Mouse (Mus musculus): ENCODE results near the gene Bmp8b. TPM values are rescaled to one million over a fixed set of nuclear protein-coding genes. Genes with fewer than 3 reads are reported as not detected.
"Not testable (repeated sequence)": the region's sequence is repeated elsewhere in the genome, so short reads cannot be mapped to it uniquely, and the experiment has no call there.

Gene Bmp8b
- polyA plus RNA-seq, 1 experiment from 2014 or later: not detected

DNA sequence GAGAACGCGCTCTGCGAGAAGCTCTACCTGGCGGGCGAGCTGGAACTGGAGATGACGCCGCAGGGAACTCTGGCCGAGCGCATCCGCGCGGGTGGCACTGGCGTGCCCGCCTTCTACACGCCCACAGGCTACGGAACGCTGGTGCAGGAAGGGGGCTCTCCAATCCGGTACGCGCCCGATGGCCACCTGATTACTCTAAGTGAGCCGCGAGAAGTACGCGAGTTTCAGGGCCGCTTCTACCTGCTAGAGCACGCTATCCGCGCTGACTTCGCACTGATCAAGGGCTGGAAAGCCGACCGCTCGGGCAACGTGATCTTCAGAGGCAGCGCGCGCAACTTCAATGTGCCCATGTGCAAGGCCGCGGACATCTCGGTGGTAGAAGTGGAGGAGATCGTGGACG is 11.7 kb downstream of the Bmp8b start:
- 20% methylated on average over 25 of the region's 42 CpGs for WGBS
- H3K4me1 ChIP-seq (replicated peaks; ENCODE audit: control insufficient read depth, insufficient read depth, low read length); H3K9ac ChIP-seq (ENCODE audit: low read depth, low read length); H3K27ac ChIP-seq (ENCODE audit: low read depth, low read length); H3K9me3 ChIP-seq (ENCODE audit: control insufficient read depth, low read length); H3K27me3 ChIP-seq (ENCODE audit: control insufficient read depth, insufficient read depth, low read length); H3K36me3 ChIP-seq (ENCODE audit: control insufficient read depth, insufficient read depth, low read length): not testable (repeated sequence)
- DNase-seq (ENCODE audit: low spot score): peak; percentile 28
- peak overlapping the region; percentile 29 for H3K4me2 ChIP-seq (replicated peaks; ENCODE audit: low read depth, low read length)
- ATAC-seq (ENCODE audit: low FRiP score): peak; percentile 17; the same call in 1 of the 2 replicates
- H3K4me3 ChIP-seq (ENCODE audit: low read depth, low read length): peak overlapping the region; percentile 24; the same call in 1 of the 2 replicates

- H3K9ac ChIP-seq (ENCODE audit: low read depth, low read length): no peak overlapping the region
- no peaks in the 10 kb centered on the region for H3K4me1 ChIP-seq (replicated peaks; ENCODE audit: control insufficient read depth, insufficient read depth, low read length)
- H3K4me2 ChIP-seq (replicated peaks; ENCODE audit: low read depth, low read length): no peak overlapping the region
- H3K36me3 ChIP-seq (ENCODE audit: control insufficient read depth, insufficient read depth, low read length): peaks cover 7% of the 10 kb centered on the region; the same call in 1 of the 2 replicates
- 92% methylated on average over 2 of the region's 2 CpGs for WGBS
- H3K27me3 ChIP-seq (ENCODE audit: control insufficient read depth, insufficient read depth, low read length): no peaks in the 10 kb centered on the region
- ATAC-seq (ENCODE audit: low FRiP score) (no peak), DNase-seq (ENCODE audit: low spot score) (no peak)
- H3K27ac ChIP-seq (ENCODE audit: low read depth, low read length): no peak overlapping the region
- no peaks in the 10 kb centered on the region for H3K9me3 ChIP-seq (ENCODE audit: control insufficient read depth, low read length)
- no peak overlapping the region for H3K4me3 ChIP-seq (ENCODE audit: low read depth, low read length)
Observed at GRCm38 (mm10) chr4:123121286-123121685, 16.3 kb downstream of the Bmp8b start.

DNA sequence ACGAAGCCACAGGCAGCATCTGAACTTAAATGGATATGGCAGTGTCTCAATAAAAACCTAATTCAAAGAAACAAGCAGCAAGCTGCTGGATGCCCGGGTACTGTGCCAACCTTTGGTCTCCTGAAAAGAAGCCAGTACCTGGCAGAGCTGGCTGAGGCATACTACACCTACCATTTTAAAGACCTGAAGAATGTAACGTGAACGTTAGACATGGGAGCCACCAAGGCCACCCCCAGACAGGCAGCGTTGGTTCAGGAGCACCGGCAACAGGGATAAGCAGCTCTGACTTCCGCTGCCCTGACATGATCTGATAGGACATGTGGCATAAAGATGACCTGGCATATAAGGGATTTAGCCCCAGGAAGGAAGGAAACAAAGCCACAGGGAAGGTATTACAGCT is 21.7 kb downstream of the Bmp8b start:
- Histone ChIP-seq H3K9me3 (ENCODE audit: control insufficient read depth, low read length) (no peaks in the 10 kb centered on the region), H3K36me3 (ENCODE audit: control insufficient read depth, insufficient read depth, low read length) (peaks cover 15% of the 10 kb centered on the region), H3K27ac (ENCODE audit: low read depth, low read length) (no peak overlapping the region), H3K4me3 (ENCODE audit: low read depth, low read length) (no peak overlapping the region), H3K9ac (ENCODE audit: low read depth, low read length) (no peak overlapping the region), H3K27me3 (ENCODE audit: control insufficient read depth, insufficient read depth, low read length) (no peaks in the 10 kb centered on the region), H3K4me2 (replicated peaks; ENCODE audit: low read depth, low read length) (no peak overlapping the region), H3K4me1 (replicated peaks; ENCODE audit: control insufficient read depth, insufficient read depth, low read length) (no peaks in the 10 kb centered on the region)
- no peak for DNase-seq (ENCODE audit: low spot score)
- WGBS: 96% methylated on average over 7 of the region's 7 CpGs
- no peak for ATAC-seq (ENCODE audit: low FRiP score)

DNA sequence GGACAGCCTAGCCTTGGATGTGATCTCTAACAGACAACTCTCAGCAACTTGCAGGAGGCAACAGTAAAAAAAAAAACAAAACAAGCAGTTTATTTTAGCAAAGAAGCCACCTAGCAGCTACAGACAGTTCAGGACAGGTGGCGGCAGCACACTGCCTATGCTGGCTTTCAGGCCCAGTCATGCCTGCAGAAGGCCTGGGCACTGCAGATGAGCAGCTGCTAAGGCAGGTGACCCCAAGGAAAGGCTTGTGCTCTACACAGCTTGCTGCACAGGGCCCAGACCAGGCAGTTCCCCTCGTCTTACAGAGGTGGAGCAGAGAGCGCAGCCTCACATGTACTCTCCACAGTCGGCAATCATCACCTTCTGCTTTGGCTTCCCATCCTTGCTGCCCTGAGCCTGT is 22.1 kb downstream of the Bmp8b start:
- Histone ChIP-seq H3K27ac (ENCODE audit: low read depth, low read length) (no peak overlapping the region), H3K9me3 (ENCODE audit: control insufficient read depth, low read length) (no peaks in the 10 kb centered on the region), H3K9ac (ENCODE audit: low read depth, low read length) (no peak overlapping the region), H3K4me3 (ENCODE audit: low read depth, low read length) (no peak overlapping the region), H3K4me2 (replicated peaks; ENCODE audit: low read depth, low read length) (no peak overlapping the region), H3K4me1 (replicated peaks; ENCODE audit: control insufficient read depth, insufficient read depth, low read length) (no peaks in the 10 kb centered on the region), H3K27me3 (ENCODE audit: control insufficient read depth, insufficient read depth, low read length) (no peaks in the 10 kb centered on the region), H3K36me3 (ENCODE audit: control insufficient read depth, insufficient read depth, low read length) (peaks cover 16% of the 10 kb centered on the region)
- DNase-seq (ENCODE audit: low spot score) (no peak), ATAC-seq (ENCODE audit: low FRiP score) (no peak)
- WGBS: 91% methylated on average over 4 of the region's 4 CpGs

DNA sequence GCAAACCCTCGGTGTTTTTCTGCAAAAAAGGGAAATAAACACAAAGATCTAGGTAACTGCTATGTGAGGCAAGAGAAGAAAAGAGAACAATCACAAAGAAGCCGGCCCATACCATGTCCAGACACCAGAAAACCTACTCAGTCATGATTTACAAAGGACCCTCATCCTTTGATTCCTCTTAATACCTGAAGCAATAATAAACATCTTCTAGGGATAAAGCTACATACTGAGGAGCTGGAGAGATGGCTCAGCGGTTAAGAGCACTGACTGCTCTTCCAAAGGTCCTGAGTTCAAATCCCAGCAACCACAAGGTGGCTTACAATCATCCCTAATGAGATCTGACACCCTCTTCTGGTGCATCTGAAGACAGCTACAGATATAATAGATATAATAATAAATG is 32.6 kb downstream of the Bmp8b start:
- Histone ChIP-seq H3K27me3 (ENCODE audit: control insufficient read depth, insufficient read depth, low read length) (no peaks in the 10 kb centered on the region), H3K4me3 (ENCODE audit: low read depth, low read length) (no peak overlapping the region), H3K27ac (ENCODE audit: low read depth, low read length) (no peak overlapping the region), H3K9ac (ENCODE audit: low read depth, low read length) (no peak overlapping the region), H3K4me1 (replicated peaks; ENCODE audit: control insufficient read depth, insufficient read depth, low read length) (peaks cover 4% of the 10 kb centered on the region), H3K36me3 (ENCODE audit: control insufficient read depth, insufficient read depth, low read length) (0 out of 2 replicates have a peak, but pooled peaks cover 2% of the 10 kb centered on the region), H3K4me2 (replicated peaks; ENCODE audit: low read depth, low read length) (no peak overlapping the region), H3K9me3 (ENCODE audit: control insufficient read depth, low read length) (no peaks in the 10 kb centered on the region)
- no peak for ATAC-seq (ENCODE audit: low FRiP score)
- DNase-seq (ENCODE audit: low spot score): no peak
- 95% methylated on average over 3 of the region's 3 CpGs for WGBS

DNA sequence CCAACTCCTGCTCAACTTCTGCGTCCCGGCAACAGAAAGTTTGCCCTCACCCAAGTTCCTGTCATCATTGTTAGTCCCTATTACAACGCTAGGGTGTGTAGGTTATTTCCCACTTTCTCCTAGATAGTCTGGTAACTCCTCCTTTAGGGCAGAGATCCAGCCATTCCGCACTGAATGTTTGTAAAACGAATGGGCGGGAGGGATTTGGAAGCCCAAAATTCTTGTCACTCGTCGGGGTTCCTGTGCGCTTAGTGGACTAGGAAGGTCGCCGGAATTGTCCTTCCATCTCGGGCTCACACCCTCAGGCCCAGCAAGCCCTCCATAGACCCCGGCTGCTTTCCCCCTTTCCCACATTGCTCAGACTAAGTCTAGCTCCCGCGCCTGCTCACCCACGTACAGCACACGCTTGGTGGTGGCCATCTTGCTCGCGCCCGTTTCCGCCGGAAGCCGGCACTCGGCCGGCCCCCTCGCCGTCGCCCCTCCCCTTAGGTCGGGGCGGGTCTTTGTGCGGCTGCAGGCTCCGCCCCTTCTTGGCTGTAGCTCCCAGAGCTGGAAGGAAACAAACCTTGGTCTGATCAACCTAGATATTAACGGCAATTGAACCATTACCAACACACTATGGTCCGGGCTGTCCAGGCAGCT is 34.7 kb downstream of the Bmp8b start, which contains the start of gene Ppie:
Gene Ppie (minus strand): TSS at position 439 of the 642 bp plus-strand sequence.
- Histone ChIP-seq H3K4me2 (replicated peaks; ENCODE audit: low read depth, low read length) (peak within 1 kb of the TSS; percentile 81), H3K36me3 (ENCODE audit: control insufficient read depth, insufficient read depth, low read length) (no peaks in the 10 kb centered on the region), H3K9ac (ENCODE audit: low read depth, low read length) (peak within 1 kb of the TSS; percentile 63), H3K4me3 (ENCODE audit: low read depth, low read length) (peak within 1 kb of the TSS; percentile 71), H3K9me3 (ENCODE audit: control insufficient read depth, low read length) (no peaks in the 10 kb centered on the region), H3K4me1 (replicated peaks; ENCODE audit: control insufficient read depth, insufficient read depth, low read length) (peaks cover 4% of the 10 kb centered on the region), H3K27ac (ENCODE audit: low read depth, low read length) (0 out of 2 replicates have a peak within 1 kb of the TSS, but pooled peaks have one; percentile 33), H3K27me3 (ENCODE audit: control insufficient read depth, insufficient read depth, low read length) (no peaks in the 10 kb centered on the region)
- DNase-seq (ENCODE audit: low spot score) (peak; percentile 94), ATAC-seq (ENCODE audit: low FRiP score) (peak; percentile 95)
- under 1% methylated on average over 34 of the region's 34 CpGs for WGBS

DNA sequence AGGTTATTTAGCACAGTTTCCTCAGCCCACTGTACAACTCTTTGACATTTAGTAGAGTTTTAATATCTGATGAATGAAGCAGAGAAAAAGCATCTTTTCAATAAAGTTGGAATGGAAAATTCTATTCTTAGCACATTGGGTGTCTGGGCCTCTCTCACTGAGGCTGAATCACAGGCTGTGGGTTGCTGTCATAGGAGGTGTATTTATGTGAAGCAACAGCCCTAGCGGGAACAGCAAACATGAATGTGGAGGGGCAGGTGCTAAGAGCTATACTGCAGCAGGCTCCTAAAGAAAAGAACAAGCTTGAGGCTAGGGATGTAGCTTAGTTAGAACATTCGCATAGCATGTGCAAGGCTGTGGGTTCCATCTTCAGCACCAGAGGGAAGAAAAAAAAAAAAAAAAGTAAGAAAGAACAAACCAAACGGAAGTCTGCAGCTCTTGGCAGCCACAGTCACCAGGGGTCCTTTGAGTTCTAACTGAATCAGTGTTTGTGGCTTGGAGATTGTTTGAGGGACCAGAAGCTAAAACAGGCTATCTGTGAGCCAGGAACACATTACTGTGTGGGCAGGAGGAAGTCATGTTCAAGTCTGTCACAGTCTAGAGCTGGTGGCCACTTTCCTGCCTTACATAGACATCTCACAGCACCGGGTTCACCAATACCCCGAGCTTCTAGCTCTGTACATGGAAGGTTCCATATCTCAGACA is 42.6 kb downstream of the Bmp8b start:
- no peak overlapping the region for H3K4me2 ChIP-seq (replicated peaks; ENCODE audit: low read depth, low read length)
- ATAC-seq (ENCODE audit: low FRiP score) (no peak), DNase-seq (ENCODE audit: low spot score) (no peak)
- H3K9ac ChIP-seq (ENCODE audit: low read depth, low read length): no peak overlapping the region
- H3K4me3 ChIP-seq (ENCODE audit: low read depth, low read length): no peak overlapping the region
- 82% methylated on average over 5 of the region's 5 CpGs for WGBS
- H3K27ac ChIP-seq (ENCODE audit: low read depth, low read length): no peak overlapping the region
- no peaks in the 10 kb centered on the region for H3K36me3 ChIP-seq (ENCODE audit: control insufficient read depth, insufficient read depth, low read length)
- no peaks in the 10 kb centered on the region for H3K4me1 ChIP-seq (replicated peaks; ENCODE audit: control insufficient read depth, insufficient read depth, low read length)
- H3K9me3 ChIP-seq (ENCODE audit: control insufficient read depth, low read length): no peaks in the 10 kb centered on the region
- H3K27me3 ChIP-seq (ENCODE audit: control insufficient read depth, insufficient read depth, low read length): no peaks in the 10 kb centered on the region

GRCm38 (mm10) chr4:123152003-123152402 is 47.0 kb downstream of the Bmp8b start:
- Histone ChIP-seq H3K4me1 (replicated peaks; ENCODE audit: control insufficient read depth, insufficient read depth, low read length) (no peaks in the 10 kb centered on the region), H3K9me3 (ENCODE audit: control insufficient read depth, low read length) (no peaks in the 10 kb centered on the region), H3K9ac (ENCODE audit: low read depth, low read length) (no peak overlapping the region), H3K27ac (ENCODE audit: low read depth, low read length) (no peak overlapping the region), H3K4me2 (replicated peaks; ENCODE audit: low read depth, low read length) (no peak overlapping the region), H3K27me3 (ENCODE audit: control insufficient read depth, insufficient read depth, low read length) (no peaks in the 10 kb centered on the region), H3K4me3 (ENCODE audit: low read depth, low read length) (no peak overlapping the region), H3K36me3 (ENCODE audit: control insufficient read depth, insufficient read depth, low read length) (no peaks in the 10 kb centered on the region)
- ATAC-seq (ENCODE audit: low FRiP score) (no peak), DNase-seq (ENCODE audit: low spot score) (no peak)
- WGBS: 77% methylated on average over 4 of the region's 4 CpGs

DNA sequence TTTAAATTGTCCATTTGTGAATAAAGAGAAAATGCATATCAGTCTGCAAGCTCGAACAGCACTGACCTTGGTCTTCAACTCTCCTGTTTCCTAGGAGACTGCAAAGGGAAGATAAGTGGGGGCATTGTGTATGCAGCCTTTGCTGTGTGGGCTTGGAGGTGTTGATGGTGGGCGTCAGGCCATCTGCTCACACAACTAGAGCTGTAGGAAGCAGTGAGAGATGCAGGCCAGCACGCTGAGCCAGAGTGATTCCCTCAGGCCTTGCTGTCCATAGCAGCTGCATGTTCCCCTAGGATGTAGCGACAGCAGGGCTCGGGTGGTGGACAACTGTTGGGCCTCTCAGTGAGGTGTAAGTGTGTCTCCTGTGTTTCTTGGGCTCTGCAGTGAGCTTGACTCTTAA is 48.0 kb downstream of the Bmp8b start:
- Histone ChIP-seq H3K36me3 (ENCODE audit: control insufficient read depth, insufficient read depth, low read length) (no peaks in the 10 kb centered on the region), H3K27me3 (ENCODE audit: control insufficient read depth, insufficient read depth, low read length) (no peaks in the 10 kb centered on the region), H3K4me2 (replicated peaks; ENCODE audit: low read depth, low read length) (no peak overlapping the region), H3K4me1 (replicated peaks; ENCODE audit: control insufficient read depth, insufficient read depth, low read length) (no peaks in the 10 kb centered on the region), H3K9me3 (ENCODE audit: control insufficient read depth, low read length) (no peaks in the 10 kb centered on the region), H3K4me3 (ENCODE audit: low read depth, low read length) (no peak overlapping the region), H3K27ac (ENCODE audit: low read depth, low read length) (no peak overlapping the region), H3K9ac (ENCODE audit: low read depth, low read length) (no peak overlapping the region)
- ATAC-seq (ENCODE audit: low FRiP score) (no peak), DNase-seq (ENCODE audit: low spot score) (no peak)
- 52% methylated on average over 5 of the region's 5 CpGs for WGBS
